Mouse (Mus musculus) megakaryocyte, adult 5-6 weeks (primary cell): ENCODE measurements around the gene Rpl39l. TPM values are rescaled to one million over a fixed set of nuclear protein-coding genes. Genes with fewer than 3 reads are reported as not detected.
"Not testable (repeated sequence)": the region's sequence is repeated elsewhere in the genome, so short reads cannot be mapped to it uniquely, and the experiment has no call there.

Experiments used
- ATAC-seq: 2 replicates; pipeline ENCODE4 v1.8.0; 2016; ENCODE audit warnings: mild to moderate bottlenecking, inconsistent platforms; ENCODE audit not compliant: poor library complexity, severe bottlenecking
- total RNA-seq, 2 experiments: library from RNA; stranded (forward) in 1 of 2; stranded (reverse) in 1 of 2; fragments of 153-499, 151-499 nt in 1 of 2; fragments of 221-1000, 200-1000 nt in 1 of 2; gene quantifications; 2 replicates each; pipeline versions ENCODE4 v1.2.3 to v1.2.4; 2015 to 2017

Rpl39l gene
- total RNA-seq (2015) (0.60 and 3.1 TPM in 2 replicates), total RNA-seq (2017) (1.6 TPM in 1 of 2 replicates, not detected in the other)

DNA sequence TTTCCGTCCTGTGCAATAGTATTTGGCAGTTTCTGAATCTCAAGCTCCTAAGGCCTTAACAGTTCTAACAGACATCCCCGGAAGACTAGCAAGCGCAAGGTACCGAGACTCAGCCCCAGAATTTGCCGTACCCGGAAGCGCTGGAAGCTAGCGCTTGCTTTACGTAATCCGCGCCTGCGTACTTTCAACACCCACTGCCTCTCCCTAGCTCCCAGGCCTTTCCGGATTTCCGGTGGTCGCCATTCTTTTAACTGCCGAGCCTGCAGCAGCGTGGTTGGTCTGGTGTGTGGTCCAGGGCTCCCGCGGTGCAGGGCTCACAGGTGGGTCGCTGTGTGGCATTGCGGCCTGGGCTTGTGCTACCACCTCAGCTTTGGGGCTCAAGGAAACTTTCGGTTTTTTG, at the start of gene Rpl39l:
TSS of gene Rpl39l (plus strand) at position 222 of the 400 bp plus-strand sequence.
- no peak for ATAC-seq

DNA sequence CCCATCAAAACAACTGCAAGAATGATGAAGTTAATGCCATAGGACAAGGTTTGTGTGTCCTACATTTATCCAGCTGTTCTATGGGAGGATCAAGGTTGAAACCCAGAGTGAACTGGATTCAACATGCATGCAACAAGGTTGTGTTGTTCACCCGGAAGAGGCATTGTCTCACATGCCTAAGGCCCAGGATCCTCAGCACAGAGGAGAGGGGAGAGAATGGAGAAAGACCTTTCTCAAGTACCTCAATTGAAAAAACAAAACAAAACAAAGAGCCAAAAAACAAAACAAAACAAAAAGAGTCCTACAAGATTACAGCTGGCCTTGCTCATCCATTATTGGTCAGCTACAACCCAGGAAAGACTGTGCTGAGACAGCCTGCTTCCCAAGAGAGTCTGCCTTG, 42.4 kb upstream of the Rpl39l start:
- no peak for ATAC-seq

- ATAC-seq: no peak
These were observed 40.7 kb upstream of the Rpl39l start for GRCm38 (mm10) chr16:10129052-10129911.

DNA sequence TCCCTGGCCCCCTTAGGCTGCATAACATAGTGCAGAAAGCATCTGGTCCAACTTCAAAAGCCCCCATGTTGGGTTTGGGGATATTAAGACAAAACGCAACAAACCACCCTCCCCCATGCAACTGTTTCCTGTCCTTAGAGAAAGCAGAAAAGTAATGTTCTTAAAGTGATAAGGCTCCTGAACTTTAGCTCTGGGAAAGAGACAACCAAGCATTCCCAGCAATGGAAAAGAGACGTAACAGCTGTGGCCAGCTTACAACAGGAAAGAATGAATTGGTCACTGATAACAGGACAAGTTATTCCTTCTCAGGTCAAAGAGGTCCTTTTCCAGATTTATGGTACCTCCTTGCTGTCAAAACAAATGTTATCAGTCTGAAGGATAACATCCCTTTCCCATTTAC, 26.9 kb upstream of the Rpl39l start:
- no peak for ATAC-seq

DNA sequence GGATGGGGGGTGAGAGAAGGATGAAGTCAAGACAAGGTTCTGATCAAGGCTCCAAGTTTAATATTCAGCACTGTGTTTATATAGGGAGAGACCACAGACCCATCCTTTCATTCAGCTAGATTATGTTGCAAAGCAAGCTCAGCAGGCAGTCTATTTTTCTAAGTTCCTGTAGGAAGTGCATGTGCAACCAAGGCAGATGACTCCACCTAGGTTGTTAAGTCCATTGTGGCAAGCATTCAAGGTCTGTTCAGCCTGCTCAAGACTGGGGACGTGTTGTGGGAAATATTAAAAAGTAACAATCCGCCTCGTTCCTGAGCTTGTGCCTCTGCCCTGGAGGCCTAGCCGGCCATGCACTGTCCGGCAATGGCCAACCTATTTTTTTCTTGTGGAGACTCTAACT, 22.6 kb upstream of the Rpl39l start:
- ATAC-seq: no peak

GRCm38 (mm10) chr16:10169123-10169905, 712 bp upstream of the Rpl39l start:
- ATAC-seq: no peak

- ATAC-seq: no peak
These were observed 1.2 kb downstream of the Rpl39l start for GRCm38 (mm10) chr16:10171276-10171675.

- ATAC-seq: no peak
These were observed 2.3 kb downstream of the Rpl39l start for GRCm38 (mm10) chr16:10172179-10172820.

- not testable (repeated sequence) for ATAC-seq
These were observed 17.4 kb downstream of the Rpl39l start for GRCm38 (mm10) chr16:10187461-10187860.

GRCm38 (mm10) chr16:10192679-10193506, 22.9 kb downstream of the Rpl39l start, which contains the start of gene Atf7ip2:
Atf7ip2 (plus strand) TSS chr16:10192712.
- ATAC-seq: peak; percentile 40; the same call in 1 of the 2 replicates

DNA sequence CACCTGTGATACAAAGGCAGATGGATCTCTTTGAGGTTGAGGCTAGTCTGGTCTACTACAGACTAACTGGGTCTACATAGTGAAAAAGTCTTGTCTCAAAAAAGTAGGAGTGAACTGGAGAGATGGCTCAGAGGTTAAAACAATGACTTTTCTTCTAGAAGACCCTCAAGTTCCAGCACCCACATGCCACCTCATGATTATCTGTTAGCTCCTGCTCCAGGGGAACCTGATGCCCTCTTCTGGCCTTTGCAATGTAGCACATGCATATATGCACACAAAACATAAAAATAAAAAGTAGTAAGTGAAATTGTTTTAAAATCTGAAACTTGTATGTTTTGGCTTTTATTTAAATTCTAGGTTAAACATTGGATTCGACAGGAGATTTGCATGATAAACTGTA, 38.8 kb downstream of the Rpl39l start:
- ATAC-seq: no peak

DNA sequence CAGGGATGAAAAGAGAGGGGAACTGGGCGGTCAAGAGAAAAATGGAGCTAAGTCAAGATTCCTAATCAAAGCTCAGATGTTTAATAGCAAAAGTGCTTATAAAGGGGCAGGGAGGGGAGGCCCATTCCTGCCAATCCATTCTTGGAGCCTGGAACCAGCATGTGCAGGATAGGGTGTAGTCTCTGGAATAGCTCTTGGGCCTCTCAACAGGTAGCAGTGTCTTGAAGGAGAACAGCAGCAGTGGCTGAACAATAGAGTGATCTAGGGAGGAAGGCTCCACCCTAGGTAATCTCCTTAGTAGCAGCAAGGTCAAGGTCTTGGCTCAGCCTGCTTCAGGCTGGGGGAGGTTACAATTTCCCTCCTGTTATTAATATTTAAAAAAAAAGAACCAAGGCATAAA, 46.3 kb downstream of the Rpl39l start:
- ATAC-seq: not testable (repeated sequence)

GRCm38 (mm10) chr16:10217020-10217419, 47.0 kb downstream of the Rpl39l start:
- not testable (repeated sequence) for ATAC-seq

Other genes with a start within 250 kb of the Rpl39l start
- not detected in 2 replicates for gene Grin2a, start 174.7 kb upstream of the Rpl39l start, total RNA-seq (2015)
- gene Grin2a, start 174.7 kb upstream of the Rpl39l start, total RNA-seq (2017): 0.11 TPM in 1 of 2 replicates, not detected in the other
- 0.32 TPM in 1 of 2 replicates, not detected in the other for gene Atf7ip2, start 22.5 kb downstream of the Rpl39l start, total RNA-seq (2015)
- gene Atf7ip2, start 22.5 kb downstream of the Rpl39l start, total RNA-seq (2017): 0.11 TPM in 1 of 2 replicates, not detected in the other
- not detected in 2 replicates for gene Emp2, start 143.7 kb downstream of the Rpl39l start, total RNA-seq (2015)
- 0.07 and 0.33 TPM in 2 replicates for gene Emp2, start 143.7 kb downstream of the Rpl39l start, total RNA-seq (2017)
- not detected in 2 replicates for gene Tekt5, start 225.3 kb downstream of the Rpl39l start, total RNA-seq (2015)
- 0.12 TPM in 1 of 2 replicates, not detected in the other for gene Tekt5, start 225.3 kb downstream of the Rpl39l start, total RNA-seq (2017)
- 35.2 and 46.1 TPM in 2 replicates for gene Nubp1, start 241.7 kb downstream of the Rpl39l start, total RNA-seq (2015)
- 49.2 and 57.1 TPM in 2 replicates for gene Nubp1, start 241.7 kb downstream of the Rpl39l start, total RNA-seq (2017)